Mouse (Mus musculus) kidney, postnatal 25 days (tissue): ENCODE results near the gene Steap4.
"Not testable (repeated sequence)": the region's sequence is repeated elsewhere in the genome, so short reads cannot be mapped to it uniquely, and the experiment has no call there.

ENCODE experiments used
- DNase-seq, 2 experiments: peaks; one replicate each; pipeline ENCODE4 v3.0.0; 2021; ENCODE audit warnings: mixed read lengths in 2 of 2

Steap4 gene

DNA sequence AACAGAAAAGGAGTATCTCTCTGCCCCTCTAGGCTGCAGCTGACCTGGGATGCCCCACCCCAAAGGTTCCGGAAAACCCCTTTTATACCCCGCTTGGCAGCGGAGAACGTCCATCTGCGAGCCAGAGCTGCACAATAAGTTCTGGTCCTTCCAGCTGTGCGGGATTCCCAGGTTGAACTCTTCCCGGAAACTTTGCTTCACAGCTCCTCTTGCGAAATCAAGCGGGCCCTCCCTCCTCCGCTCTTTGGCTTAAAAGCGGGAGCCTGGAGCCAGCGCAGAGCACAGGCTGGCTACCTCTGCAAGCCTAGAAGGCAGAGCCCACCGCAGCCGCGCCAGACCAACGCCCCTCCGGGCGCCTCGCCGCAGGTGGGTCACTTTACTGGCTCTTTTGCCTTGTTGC is at the start of gene Steap4:
Steap4 (plus strand) TSS at position 282 of the 400 bp plus-strand sequence.
- peak; percentile 41 to 67 for DNase-seq

GRCm38 (mm10) chr5:7911975-7912374 is 48.3 kb upstream of the Steap4 start:
- DNase-seq = peak in 1 of 2 experiments; percentile 9

GRCm38 (mm10) chr5:7917501-7918295 is 42.6 kb upstream of the Steap4 start:
- DNase-seq = no peak

- no peak for DNase-seq
These were observed 42.0 kb upstream of the Steap4 start for GRCm38 (mm10) chr5:7918296-7918579.

- DNase-seq = no peak
These were observed 40.6 kb upstream of the Steap4 start for GRCm38 (mm10) chr5:7919681-7920080.

DNA sequence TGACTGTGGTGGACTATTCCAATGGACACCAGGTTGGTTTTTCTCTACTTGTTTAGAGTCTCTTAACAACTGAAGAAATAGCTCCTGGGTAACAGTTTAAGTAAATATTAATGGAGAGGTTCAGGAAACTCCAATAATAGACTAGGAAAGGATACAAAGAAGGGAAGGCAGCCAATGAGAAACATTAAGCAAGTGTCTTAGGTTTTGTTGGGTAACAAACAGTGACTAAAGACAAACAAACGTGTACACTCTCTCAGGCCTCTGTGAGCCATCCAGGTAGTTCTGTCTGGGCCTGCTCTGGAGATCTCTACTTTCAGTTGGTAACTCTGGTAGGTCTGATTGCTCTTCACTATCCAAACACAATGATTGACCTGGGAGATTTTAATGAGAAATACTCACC is 37.5 kb upstream of the Steap4 start:
- DNase-seq = no peak

GRCm38 (mm10) chr5:7923666-7924065 is 36.6 kb upstream of the Steap4 start:
- peak in 1 of 2 experiments; percentile 32 for DNase-seq

GRCm38 (mm10) chr5:7932234-7933221 is 27.7 kb upstream of the Steap4 start:
- peak; percentile 36 to 50 for DNase-seq

DNA sequence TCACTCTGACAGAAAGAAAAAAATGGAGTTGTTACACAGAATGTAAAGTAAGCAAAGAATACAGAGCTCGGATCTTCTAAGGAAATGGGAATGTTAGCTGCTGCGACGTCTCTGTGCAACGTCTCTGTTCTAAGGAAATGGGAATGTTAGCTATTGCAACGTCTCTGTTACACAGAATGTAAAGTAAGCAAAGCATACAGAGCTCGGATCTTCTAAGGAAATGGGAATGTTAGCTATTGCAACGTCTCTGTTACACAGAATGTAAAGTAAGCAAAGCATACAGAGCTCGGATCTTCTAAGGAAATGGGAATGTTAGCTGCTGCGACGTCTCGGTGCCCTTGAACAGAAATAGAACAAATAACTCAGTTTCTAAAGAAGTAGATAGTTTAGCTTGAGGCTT is 26.8 kb upstream of the Steap4 start:
- DNase-seq = not testable (repeated sequence)

DNA sequence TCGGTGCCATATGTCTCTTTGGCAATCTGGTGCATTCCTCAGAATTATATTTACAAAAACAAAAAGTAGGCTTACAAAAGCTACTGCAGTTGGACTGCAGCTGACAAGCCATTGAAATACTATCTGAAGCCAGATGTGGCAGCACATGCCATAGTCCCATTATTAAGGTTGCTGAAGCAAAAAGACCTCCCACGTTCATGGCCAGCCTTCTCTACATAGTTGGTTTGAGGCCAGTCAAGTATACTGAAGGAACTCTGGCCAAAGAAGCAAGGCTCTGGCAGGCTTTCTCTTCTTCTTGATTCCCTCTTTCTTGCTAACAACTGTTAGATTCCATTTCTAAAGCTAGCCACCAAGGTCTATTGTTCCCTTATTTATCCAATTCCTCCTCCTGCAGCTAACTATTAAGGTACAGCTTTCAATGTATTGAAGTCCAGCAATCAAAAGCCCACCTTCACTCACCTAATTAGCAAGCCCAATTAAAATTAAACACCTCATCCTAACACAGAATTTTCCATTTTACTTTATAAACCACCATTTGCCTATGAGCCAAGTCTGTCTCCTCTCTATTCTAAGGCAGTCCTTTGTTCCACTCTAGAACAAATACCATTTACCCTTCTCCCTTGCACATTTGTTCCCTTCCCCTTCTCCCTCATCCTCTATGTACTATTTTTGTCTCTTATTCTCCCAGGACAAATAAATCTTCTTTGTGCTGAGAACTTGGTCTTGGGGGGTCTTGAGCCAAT is 26.2 kb upstream of the Steap4 start:
- no peak for DNase-seq

GRCm38 (mm10) chr5:7954838-7955237 is 5.4 kb upstream of the Steap4 start:
- DNase-seq = no peak

- DNase-seq = no peak
These were observed 4.8 kb upstream of the Steap4 start for GRCm38 (mm10) chr5:7955371-7955966.

DNA sequence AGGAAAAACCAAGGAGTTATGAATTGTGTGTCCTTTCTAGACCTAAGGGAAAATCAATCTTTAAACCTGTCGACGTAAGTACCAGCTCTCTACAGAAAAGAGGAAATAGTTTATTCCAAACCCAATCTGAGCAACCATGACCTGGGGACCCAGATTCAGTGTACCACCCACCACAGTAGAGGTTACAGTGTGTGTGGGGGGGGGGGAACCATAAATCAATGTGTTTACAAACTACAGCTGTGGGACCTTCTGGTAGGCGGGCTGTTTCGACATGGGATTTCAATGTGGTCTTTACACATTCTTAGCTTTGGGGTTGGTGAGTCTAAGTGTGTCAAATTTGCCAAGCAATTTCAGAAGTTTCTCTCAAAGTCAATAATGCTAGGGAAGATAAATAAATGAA is 2.2 kb upstream of the Steap4 start:
- no peak for DNase-seq

DNA sequence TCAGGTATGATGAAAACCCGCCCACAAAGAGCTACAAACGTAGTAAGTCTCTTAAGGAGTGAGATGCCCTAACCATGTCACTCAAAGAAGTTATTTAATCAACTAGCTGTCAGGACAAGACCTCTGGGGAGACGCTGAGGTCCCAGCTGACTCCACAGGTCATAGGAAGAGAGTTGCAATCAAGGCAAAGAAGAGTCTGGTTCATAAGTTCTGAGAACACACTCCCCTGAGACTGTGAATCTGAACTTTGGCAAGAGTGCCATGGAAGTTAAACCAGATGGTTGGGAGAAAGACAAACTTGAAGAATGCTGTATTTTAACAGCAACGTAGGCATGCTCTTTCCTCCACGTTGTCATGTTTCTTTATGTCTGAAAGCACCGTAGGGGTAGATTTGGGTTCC is 971 bp upstream of the Steap4 start:
- DNase-seq = no peak

DNA sequence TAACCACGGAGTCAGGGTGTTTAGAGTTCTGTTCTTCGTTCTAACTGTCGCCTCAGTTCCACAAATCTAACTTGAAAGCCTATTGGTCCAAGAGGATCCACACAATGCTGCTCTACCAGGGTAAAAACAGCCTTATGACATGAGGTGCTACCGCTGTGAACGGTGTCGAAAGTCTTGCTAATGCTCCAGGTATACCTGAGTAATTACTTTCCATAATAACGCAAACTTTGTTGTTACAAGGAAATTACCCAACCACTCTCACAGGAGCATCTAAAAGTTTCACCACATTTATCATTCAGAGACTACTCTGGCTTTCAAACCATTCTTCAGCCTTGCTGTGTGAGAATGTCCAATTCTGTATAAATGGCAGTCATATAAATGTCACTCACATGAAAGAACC is 856 bp downstream of the Steap4 start:
- DNase-seq = no peak

- DNase-seq = peak in 1 of 2 experiments; percentile 71
These were observed 5.0 kb downstream of the Steap4 start for GRCm38 (mm10) chr5:7965281-7965680.

DNA sequence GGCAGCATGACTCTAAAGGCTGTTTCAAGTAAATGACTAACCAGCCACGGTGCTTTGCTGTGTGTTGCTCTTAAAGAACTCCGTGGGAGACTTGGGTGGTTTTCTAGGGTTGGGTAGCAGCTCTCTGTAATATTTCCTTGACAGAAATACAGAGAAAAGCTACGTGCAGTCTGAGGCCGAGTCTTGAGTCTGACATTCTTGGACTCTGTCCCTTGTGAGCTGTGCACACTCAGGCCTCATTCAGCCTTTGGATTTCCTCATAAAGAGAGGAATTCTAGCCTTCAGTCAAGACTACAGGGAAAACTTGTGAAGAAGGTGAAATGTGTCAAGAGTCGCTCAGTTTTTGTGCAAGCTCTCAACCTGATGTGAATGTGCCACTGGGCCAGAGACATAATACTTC is 7.9 kb downstream of the Steap4 start:
- no peak for DNase-seq

DNA sequence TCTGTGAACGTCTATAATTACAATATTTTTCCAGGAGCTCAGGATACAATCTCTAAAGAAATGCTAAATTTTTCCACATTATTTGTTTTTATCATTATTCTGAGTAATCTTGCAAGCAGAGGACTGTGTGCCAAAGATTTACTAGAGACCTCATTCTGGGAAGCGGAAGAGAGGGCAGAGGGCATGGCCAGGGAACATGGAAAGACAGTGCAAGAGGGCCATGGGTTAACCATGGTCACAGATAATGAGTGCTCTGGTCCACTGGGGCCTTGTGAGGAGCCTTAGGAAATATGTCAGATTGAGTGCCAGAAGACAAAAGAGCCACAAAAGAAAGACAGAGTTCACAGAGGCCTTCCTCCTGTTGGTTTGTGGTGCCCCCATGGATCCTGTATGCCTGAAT is 12.0 kb downstream of the Steap4 start:
- DNase-seq = peak in 1 of 2 experiments; percentile 18

DNA sequence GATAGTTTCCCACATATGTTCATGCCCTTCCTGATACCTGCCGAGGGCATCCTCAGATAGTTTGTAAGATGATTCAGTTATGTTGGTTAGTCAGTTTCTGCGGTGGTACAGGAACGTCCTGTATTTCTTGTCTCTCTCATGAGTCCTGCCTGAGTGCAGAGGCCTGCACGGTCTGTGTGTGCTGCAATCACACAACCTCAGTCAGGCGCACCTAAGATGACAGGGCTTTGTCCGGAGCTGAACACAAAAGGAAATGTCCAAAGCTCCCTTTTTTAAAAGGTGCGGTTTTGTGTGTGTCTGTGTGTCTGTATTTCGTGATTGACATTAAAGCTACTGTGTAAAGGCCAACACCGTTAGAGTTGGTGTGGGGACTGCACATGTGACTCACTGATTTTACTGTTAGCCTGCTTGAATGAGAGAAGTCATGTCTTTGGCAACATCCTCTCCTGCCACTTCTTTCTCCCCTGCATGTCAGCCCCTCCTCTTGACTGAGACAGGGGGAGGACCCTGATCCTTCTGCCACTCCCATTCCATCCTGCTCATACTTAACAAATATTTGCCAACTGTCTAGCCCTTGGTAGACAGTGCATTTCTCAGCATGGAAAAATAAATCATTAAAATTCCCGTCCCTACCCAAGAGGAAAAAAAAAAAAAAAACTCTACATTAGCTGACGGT is 14.4 kb downstream of the Steap4 start:
- no peak for DNase-seq

DNA sequence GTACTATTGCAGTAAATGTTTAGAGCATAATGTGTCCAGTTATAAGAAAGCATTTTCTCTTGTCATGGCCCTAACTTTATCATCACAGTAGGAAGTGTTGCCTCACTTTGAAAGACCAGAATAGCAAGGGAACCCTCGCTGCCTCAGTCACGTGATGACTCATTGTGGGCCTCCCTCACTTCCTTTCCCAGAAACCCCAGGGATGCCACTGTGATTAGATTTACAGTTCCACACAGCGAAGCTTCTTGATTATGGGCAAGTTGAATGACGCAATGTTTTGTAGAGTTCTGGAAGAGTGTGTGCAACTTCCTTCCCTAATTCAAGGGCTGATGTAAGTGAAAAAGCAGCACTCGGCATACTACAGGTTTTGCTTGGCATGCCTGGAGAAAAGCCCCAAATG is 20.3 kb downstream of the Steap4 start:
- no peak for DNase-seq

- DNase-seq = no peak
These were observed 27.7 kb downstream of the Steap4 start for GRCm38 (mm10) chr5:7987962-7988361.

GRCm38 (mm10) chr5:7988415-7988814 is 28.2 kb downstream of the Steap4 start:
- DNase-seq = no peak
